Mouse (Mus musculus) mesoderm, embryonic 11.5 days (tissue): ENCODE data around the gene Mob1a.

Experiments
- DNase-seq: peaks from one replicate; pipeline ENCODE4 v3.0.0-alpha.2; 2012; ENCODE audit warnings: low read depth, low spot score

Mob1a gene

GRCm38 (mm10) chr6:83325525-83326393 is at the start of gene Mob1a, which contains the start of gene Mthfd2:
Gene Mob1a (plus strand): TSS chr6:83326016.
Gene Mthfd2 (minus strand): TSS chr6:83325908.
- DNase-seq, result peak; percentile 96

- no peak for DNase-seq
Measured at GRCm38 (mm10) chr6:83277151-83277550, 48.7 kb upstream of the Mob1a start.

GRCm38 (mm10) chr6:83278881-83279280 is 46.9 kb upstream of the Mob1a start:
- DNase-seq, result peak; percentile 32

DNA sequence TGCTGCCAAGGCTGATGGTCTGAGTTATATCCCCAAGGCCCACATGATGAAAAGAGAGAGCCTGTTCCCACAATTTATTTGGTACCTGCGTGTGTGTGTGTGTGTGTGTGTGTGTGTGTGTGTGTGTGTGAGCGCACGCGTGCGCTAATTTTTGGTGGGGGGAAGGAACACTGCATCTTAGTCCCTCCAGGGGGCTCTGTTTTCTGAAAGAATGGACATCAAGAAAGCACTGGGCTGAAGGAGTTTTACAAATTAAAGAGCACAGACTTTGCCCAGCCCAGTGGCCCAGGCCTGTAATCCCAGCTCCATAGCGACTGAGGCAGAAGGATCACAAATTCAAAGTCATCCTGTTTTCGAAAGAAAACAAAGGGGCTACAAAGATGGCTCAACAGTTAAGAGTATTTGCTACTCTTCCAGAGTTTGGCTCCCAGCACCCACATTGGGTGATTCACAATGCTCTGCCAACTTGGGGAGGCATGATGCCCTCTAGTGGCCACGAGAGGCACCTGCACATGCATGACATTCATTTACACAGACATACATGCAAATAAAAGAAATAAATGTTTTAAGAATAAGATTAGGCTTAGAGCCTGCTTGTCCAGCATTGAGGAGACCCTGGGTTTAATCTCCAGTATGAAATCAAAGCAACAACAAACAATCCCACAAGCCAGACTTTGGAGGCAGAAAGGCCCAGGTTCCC is 45.4 kb upstream of the Mob1a start:
- DNase-seq, result peak; percentile 21

GRCm38 (mm10) chr6:83300447-83301229 is 25.2 kb upstream of the Mob1a start:
- no peak for DNase-seq

DNA sequence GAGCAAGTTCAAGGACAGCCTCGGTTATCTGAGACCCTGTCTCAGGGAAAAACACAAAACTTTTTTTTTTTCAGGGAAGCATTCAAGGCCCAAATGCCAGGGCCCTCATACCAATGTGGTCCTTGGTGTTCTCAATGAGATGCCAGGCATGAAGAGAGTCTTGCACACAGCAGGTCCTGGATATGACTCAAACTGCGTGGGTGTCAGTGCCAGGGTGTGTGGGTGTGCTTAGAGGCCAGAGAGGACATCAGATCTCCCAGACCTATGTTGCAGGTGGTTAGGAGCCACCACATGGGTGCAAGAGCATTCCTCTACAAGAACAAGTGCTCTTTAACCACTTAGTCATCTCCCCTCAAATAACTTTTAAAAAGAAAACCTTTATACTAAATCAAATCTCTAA is 24.5 kb upstream of the Mob1a start:
- no peak for DNase-seq

GRCm38 (mm10) chr6:83302264-83302663 is 23.6 kb upstream of the Mob1a start:
- DNase-seq, result peak; percentile 24

- DNase-seq, result no peak
Measured at GRCm38 (mm10) chr6:83309017-83309416, 16.8 kb upstream of the Mob1a start.

- no peak for DNase-seq
Measured at GRCm38 (mm10) chr6:83311206-83311605, 14.6 kb upstream of the Mob1a start.

DNA sequence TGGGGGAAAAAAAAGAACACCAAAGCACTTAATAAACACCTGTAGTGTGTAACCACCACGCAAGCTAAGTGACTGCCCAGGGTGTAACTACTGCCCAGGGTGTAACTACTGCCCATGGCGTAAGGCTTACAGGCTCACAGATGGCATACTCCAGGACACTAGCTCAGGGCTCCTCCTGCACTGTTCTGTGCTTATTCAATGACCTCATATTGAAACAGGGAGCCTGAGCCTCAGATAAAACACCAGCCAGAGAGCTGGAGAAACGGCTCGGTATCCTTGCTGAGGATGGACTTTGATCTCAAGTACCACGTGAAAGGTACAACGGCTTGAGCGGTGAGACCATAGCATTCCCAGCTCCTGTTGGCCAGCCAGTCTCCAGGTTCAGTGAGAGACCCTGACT is 13.8 kb upstream of the Mob1a start:
- no peak for DNase-seq

GRCm38 (mm10) chr6:83312514-83312913 is 13.3 kb upstream of the Mob1a start:
- no peak for DNase-seq

DNA sequence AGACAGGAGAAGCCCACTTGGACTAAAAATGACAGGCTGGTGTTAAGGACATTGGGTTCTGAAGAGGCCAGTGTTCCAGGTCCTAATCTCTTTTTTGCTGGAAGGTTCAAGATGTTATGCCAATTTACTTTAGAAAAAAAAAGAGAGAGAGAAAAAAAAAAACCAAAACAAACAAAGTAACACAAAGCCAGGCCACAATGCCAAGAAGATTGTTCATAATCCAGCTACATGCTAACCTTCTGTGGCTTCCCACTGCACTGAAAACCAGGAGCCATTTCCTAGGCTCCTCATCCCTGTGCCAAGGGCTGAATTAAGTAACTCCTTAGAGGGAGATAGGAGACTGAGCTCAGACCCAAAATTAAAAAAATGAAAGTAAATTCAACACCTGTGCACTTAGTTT is 10.5 kb upstream of the Mob1a start:
- no peak for DNase-seq

- DNase-seq, result peak; percentile 60
Measured at GRCm38 (mm10) chr6:83316022-83316421, 9.8 kb upstream of the Mob1a start.

DNA sequence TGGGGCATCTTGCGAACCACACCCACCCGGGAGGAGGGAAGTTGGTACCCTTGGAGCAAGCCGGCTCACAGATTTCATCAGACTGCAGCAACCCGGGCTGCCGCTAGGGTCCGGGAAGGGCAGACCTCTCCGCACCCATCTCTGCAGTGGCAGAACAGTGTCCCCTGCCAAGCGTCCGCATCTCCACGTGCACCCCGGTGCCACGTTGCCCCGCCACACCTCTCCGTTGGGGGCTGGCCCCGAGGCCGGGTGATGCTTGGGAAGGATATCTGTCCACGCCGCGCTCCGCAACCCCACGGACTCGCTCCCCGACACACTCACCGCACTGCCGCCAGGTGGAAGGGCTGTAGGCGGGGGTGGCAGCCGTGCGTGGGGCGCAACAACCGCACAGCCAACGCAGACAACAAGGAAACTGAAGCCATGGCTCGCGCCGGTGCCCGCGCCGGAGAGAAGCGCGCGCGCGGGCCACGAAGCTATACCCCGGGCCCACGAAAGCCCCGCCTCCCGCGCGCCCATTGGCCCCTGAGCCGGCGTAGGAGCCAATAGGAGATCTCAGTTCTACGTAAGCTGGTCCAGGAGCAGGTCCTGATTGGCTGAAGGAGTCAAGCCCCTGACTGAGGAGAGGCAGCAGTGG is 8.6 kb upstream of the Mob1a start:
- DNase-seq, result peak; percentile 92

DNA sequence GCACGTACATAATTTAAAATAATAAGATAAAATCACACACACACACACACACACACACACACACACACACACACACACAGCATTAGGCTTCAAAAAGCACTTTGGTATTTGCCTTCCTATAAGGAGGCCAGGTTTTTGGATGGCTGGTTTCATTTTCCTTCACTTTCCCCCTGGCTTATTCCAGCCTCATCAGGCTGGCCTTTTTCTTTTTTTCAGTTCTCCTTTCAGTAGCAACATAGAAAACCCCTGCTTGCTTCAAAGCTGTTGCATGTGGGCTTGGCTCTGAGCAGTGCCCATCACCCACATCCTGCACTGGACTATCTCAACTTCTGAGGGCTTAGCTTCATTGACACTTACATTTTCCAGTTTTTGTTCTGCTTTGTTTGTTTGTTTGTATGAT is 3.9 kb upstream of the Mob1a start:
- DNase-seq, result no peak

- no peak for DNase-seq
Measured at GRCm38 (mm10) chr6:83322794-83323193, 3.0 kb upstream of the Mob1a start.

- no peak for DNase-seq
Measured at GRCm38 (mm10) chr6:83323652-83324419, 2.0 kb upstream of the Mob1a start.

DNA sequence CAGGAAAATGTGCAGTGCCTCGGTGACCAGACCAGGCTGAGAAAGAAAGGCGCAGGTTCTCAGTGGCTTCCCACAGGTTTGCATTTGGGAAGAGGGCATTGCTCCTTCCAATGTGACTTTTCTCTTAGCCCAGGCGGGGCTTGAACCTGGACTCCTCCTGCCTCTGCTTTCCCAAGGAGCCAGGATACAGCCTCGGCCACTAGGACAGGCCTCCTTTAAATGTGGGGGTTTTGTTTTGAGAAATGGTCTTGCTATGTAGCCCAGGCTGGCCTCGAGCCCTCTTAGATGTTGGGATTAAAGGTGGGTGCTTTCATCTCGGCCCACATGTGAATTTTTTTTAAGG is 549 bp downstream of the Mob1a start:
- DNase-seq, result no peak

DNA sequence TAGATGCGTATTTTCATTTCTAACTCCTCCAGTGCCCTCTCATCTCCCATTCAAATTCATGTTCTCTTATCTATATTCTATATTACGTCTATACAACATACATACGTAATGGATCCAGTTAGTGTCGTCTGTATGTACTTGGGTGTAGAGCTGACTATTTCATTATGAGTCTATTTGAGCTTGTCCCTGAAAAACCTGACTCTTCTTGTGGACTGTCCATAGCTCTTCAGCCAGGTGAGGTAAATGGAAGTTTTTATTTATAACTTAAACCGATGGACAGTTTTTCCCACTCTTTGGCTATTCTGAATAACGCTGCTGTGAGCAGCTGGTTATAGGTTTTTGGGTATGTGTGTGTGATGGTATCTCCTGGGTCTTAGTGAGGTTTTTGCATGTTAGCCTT is 945 bp downstream of the Mob1a start:
- no peak for DNase-seq

DNA sequence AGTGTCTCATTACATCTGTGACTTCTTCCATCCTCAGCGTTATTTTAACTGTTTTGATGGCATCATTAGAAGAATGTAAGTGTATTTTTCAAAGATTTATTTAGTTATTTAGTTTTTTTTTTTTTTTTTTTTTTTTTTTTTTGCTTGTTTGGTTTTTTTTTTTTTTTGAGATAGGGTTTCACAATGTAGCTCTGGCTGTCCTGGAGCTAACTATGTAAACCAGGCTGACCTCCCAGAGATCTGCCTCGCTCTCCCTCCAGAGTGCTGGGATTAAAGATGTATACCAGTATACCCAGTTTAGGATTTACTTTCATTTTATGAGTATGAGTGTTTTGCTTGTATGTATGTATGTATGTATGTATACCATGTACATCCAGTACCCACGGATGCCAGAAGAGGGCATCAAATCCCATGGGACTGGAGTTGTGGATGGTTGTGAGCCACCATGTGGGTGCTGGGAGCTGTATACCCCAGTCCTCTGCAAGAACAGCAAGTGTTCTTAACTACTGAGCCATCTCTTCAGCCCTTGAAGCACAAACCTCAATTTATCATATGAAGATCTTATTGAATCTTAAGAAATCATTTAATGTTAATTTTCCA is 1.9 kb downstream of the Mob1a start:
- no peak for DNase-seq

DNA sequence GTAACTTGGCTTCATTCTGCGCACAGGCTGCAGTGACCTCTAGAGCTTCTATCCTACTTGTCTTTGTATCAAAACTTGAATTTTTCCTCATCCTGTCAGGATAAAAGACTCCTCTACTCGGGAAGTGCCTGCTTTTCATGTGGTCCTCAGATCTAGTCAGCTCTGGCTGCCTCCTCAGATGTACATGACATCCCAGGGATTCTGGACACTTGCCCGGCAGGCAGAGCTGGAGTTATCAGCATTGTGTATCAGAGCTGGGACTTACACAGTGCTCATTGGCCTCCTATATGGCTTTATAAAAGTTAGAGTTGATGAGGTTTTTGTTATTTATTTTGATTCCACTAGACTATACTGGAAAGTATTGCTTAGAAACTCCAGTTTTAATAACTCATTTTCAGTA is 15.6 kb downstream of the Mob1a start:
- DNase-seq, result no peak
